Mouse (Mus musculus) granulocyte monocyte progenitor cell, adult 5-6 weeks (primary cell): ENCODE results near the gene Apba2. TPM values are rescaled to one million over a fixed set of nuclear protein-coding genes. Genes with fewer than 3 reads are reported as not detected.

Experiments used
- ATAC-seq: replicated peaks from 2 replicates; pipeline ENCODE4 v1.8.0; 2016; ENCODE audit warnings: mild to moderate bottlenecking, moderate TSS enrichment, inconsistent platforms; ENCODE audit not compliant: poor library complexity, severe bottlenecking
- total RNA-seq, 2 experiments: library from RNA; stranded (forward) in 1 of 2; stranded (reverse) in 1 of 2; fragments of 200-712, 200-1000 nt in 1 of 2; fragments of >200 nt in 1 of 2; fragmentation: Nextera tagmentation in 1 of 2; gene quantifications; 2 replicates each; pipeline ENCODE4 v1.2.3; 2014 to 2017

Gene Apba2
- total RNA-seq, 2 experiments from 2014 or later: not detected

GRCm38 (mm10) chr7:64709520-64710262, 208.2 kb downstream of the Apba2 start:
- ATAC-seq: no peak

GRCm38 (mm10) chr7:64716286-64716685, 214.8 kb downstream of the Apba2 start:
- no peak for ATAC-seq

- no peak for ATAC-seq
Observed at GRCm38 (mm10) chr7:64723313-64723712, 221.8 kb downstream of the Apba2 start.

GRCm38 (mm10) chr7:64724409-64724808, 222.9 kb downstream of the Apba2 start:
- no peak for ATAC-seq

GRCm38 (mm10) chr7:64725967-64726695, 224.6 kb downstream of the Apba2 start:
- ATAC-seq: no peak

GRCm38 (mm10) chr7:64728181-64728591, 226.7 kb downstream of the Apba2 start:
- no peak for ATAC-seq

GRCm38 (mm10) chr7:64728816-64729215, 227.3 kb downstream of the Apba2 start:
- no peak for ATAC-seq

- ATAC-seq: no peak
Observed at GRCm38 (mm10) chr7:64729785-64730184, 228.3 kb downstream of the Apba2 start.

GRCm38 (mm10) chr7:64739131-64739530, 237.6 kb downstream of the Apba2 start:
- no peak for ATAC-seq

- peak; percentile 80 for ATAC-seq
Observed at GRCm38 (mm10) chr7:64741333-64742307, 240.1 kb downstream of the Apba2 start.

- no peak for ATAC-seq
Observed at GRCm38 (mm10) chr7:64743610-64744009, 242.1 kb downstream of the Apba2 start.

GRCm38 (mm10) chr7:64751465-64751864, 250.0 kb downstream of the Apba2 start:
- ATAC-seq: peak; percentile 70

- no peak for ATAC-seq
Observed at GRCm38 (mm10) chr7:64752133-64752532, 250.6 kb downstream of the Apba2 start.

- ATAC-seq: no peak
Observed at GRCm38 (mm10) chr7:64753678-64754077, 252.2 kb downstream of the Apba2 start.

GRCm38 (mm10) chr7:64754161-64754560, 252.7 kb downstream of the Apba2 start:
- ATAC-seq: no peak

GRCm38 (mm10) chr7:64755141-64755540, 253.6 kb downstream of the Apba2 start:
- ATAC-seq: no peak

- ATAC-seq: no peak
Observed at GRCm38 (mm10) chr7:64765595-64765994, 264.1 kb downstream of the Apba2 start.

- no peak for ATAC-seq
Observed at GRCm38 (mm10) chr7:64769768-64770167, 268.3 kb downstream of the Apba2 start.

- no peak for ATAC-seq
Observed at GRCm38 (mm10) chr7:64770779-64771390, 269.4 kb downstream of the Apba2 start.

GRCm38 (mm10) chr7:64773465-64773864, 272.0 kb downstream of the Apba2 start:
- no peak for ATAC-seq
